Mouse (Mus musculus) limb, embryonic 11.5 days (tissue): ENCODE data around the gene Amacr. TPM values are rescaled to one million over a fixed set of nuclear protein-coding genes. Genes with fewer than 3 reads are reported as not detected.
A peak's percentile ranks its signal among the peaks of the same experiment; 100 is the strongest.

Experiments used
- ATAC-seq: fragments of 200-750 bp; cut with Nextera tagmentation; 2 replicates; pipeline ENCODE4 v1.8.0; 2017; ENCODE audit warnings: low read depth; ENCODE audit not compliant: insufficient number of reproducible peaks, low FRiP score, low TSS enrichment
- DNase-seq: peaks from one replicate; pipeline ENCODE4 v3.0.0-alpha.2; 2015; ENCODE audit warnings: low spot score
- H3K27ac ChIP-seq: fragments of 300-500 bp; sonication (generic); replicated peaks from 2 replicates; pipeline ENCODE4 v1.5.1; 2014; ENCODE audit warnings: low read depth, mild to moderate bottlenecking, low read length
- H3K27me3 ChIP-seq: fragments of 300-500 bp; sonication (generic); 2 replicates; pipeline ENCODE4 v1.6.1; 2014; ENCODE audit warnings: mild to moderate bottlenecking, low read length, mixed read lengths; ENCODE audit not compliant: control insufficient read depth, insufficient read depth
- H3K36me3 ChIP-seq: fragments of 300-500 bp; sonication (generic); 2 replicates; pipeline ENCODE4 v1.6.1; 2014; ENCODE audit warnings: mild to moderate bottlenecking, low read length, moderate library complexity, mixed read lengths; ENCODE audit not compliant: control insufficient read depth, insufficient read depth
- H3K4me1 ChIP-seq: fragments of 300-500 bp; sonication (generic); 2 replicates; pipeline ENCODE4 v1.6.1; 2014; ENCODE audit warnings: low read length, mixed read lengths; ENCODE audit not compliant: control insufficient read depth, insufficient read depth
- H3K4me2 ChIP-seq: fragments of 300-500 bp; sonication (generic); 2 replicates; pipeline ENCODE4 v1.6.1; 2014; ENCODE audit warnings: low read depth, mild to moderate bottlenecking, moderate library complexity; ENCODE audit not compliant: severe bottlenecking
- H3K4me3 ChIP-seq: fragments of 300-500 bp; sonication (generic); 2 replicates; pipeline ENCODE4 v1.5.1; 2014; ENCODE audit warnings: low read depth, low read length
- H3K9ac ChIP-seq: fragments of 300-500 bp; sonication (generic); 2 replicates; pipeline ENCODE4 v1.6.1; 2014; ENCODE audit warnings: mild to moderate bottlenecking, low read length
- H3K9me3 ChIP-seq: fragments of 300-500 bp; sonication (generic); 2 replicates; pipeline ENCODE4 v1.6.1; 2016; ENCODE audit warnings: low read length; ENCODE audit not compliant: control insufficient read depth
- WGBS: fragments of 180-500 bp; shearing (Covaris S2); extraction: QIAGEN DNeasy Blood & Tissue Kit; methylation state at CpG from one replicate; pipeline ENCODE4 v1.1.7; 2014; 5-methylcytosine and 5-hydroxymethylcytosine counted together
- polyA plus RNA-seq: library from polyadenylated mRNA; unstranded; fragments of >200 nt; fragmentation: Nextera tagmentation; extraction: Ambion mirVana; gene quantifications from 2 replicates; pipeline ENCODE4 v1.2.1, GENCODE M21; 2014

The Amacr gene
- polyA plus RNA-seq, 1 experiment from 2014 or later, result 16.8 TPM

GRCm38 (mm10) chr15:11000421-11000820 is 18.9 kb downstream of the Amacr start, which contains the start of gene Slc45a2:
Slc45a2 (plus strand) TSS chr15:11000721.
- Histone ChIP-seq H3K27ac (no peak within 1 kb of the TSS), H3K4me3 (no peak within 1 kb of the TSS), H3K9ac (no peak within 1 kb of the TSS), H3K36me3 (no peaks in the 10 kb centered on the region), H3K4me1 (no peaks in the 10 kb centered on the region), H3K9me3 (no peaks in the 10 kb centered on the region), H3K4me2 (no peak within 1 kb of the TSS), H3K27me3 (no peaks in the 10 kb centered on the region)
- ATAC-seq (no peak), DNase-seq (no peak)
- 68% methylated on average over 7 of the region's 7 CpGs for WGBS

GRCm38 (mm10) chr15:11003791-11004190 is 22.2 kb downstream of the Amacr start:
- 89% methylated on average over 4 of the region's 4 CpGs for WGBS
- Histone ChIP-seq H3K27ac (no peak overlapping the region), H3K27me3 (no peaks in the 10 kb centered on the region), H3K4me2 (no peak overlapping the region), H3K9me3 (no peaks in the 10 kb centered on the region), H3K36me3 (no peaks in the 10 kb centered on the region), H3K4me1 (no peaks in the 10 kb centered on the region), H3K9ac (no peak overlapping the region), H3K4me3 (no peak overlapping the region)
- ATAC-seq, result no peak
- DNase-seq, result no peak

- Histone ChIP-seq H3K4me3 (no peak overlapping the region), H3K27me3 (no peaks in the 10 kb centered on the region), H3K4me1 (no peaks in the 10 kb centered on the region), H3K9ac (no peak overlapping the region), H3K36me3 (no peaks in the 10 kb centered on the region), H3K27ac (no peak overlapping the region), H3K9me3 (no peaks in the 10 kb centered on the region), H3K4me2 (no peak overlapping the region)
- ATAC-seq, result no peak
- 82% methylated on average over 6 of the region's 6 CpGs for WGBS
- DNase-seq, result no peak
Measured at GRCm38 (mm10) chr15:11004646-11005045, 23.1 kb downstream of the Amacr start.

- Histone ChIP-seq H3K9me3 (no peaks in the 10 kb centered on the region), H3K4me2 (no peak overlapping the region), H3K36me3 (no peaks in the 10 kb centered on the region), H3K9ac (no peak overlapping the region), H3K27ac (no peak overlapping the region), H3K4me1 (no peaks in the 10 kb centered on the region), H3K4me3 (no peak overlapping the region), H3K27me3 (no peaks in the 10 kb centered on the region)
- ATAC-seq, result no peak
- WGBS, result 20% methylated on average over 5 of the region's 5 CpGs
- DNase-seq, result peak; percentile 23
Measured at GRCm38 (mm10) chr15:11008756-11009155, 27.2 kb downstream of the Amacr start.

GRCm38 (mm10) chr15:11010976-11011548 is 29.5 kb downstream of the Amacr start:
- no peak overlapping the region for H3K4me2 ChIP-seq
- ATAC-seq (no peak), DNase-seq (no peak)
- H3K27me3 ChIP-seq, result no peaks in the 10 kb centered on the region
- 90% methylated on average over 11 of the region's 11 CpGs for WGBS
- no peak overlapping the region for H3K9ac ChIP-seq
- H3K36me3 ChIP-seq, result no peaks in the 10 kb centered on the region
- H3K4me1 ChIP-seq, result no peaks in the 10 kb centered on the region
- no peak overlapping the region for H3K4me3 ChIP-seq
- no peak overlapping the region for H3K27ac ChIP-seq
- H3K9me3 ChIP-seq, result no peaks in the 10 kb centered on the region

GRCm38 (mm10) chr15:11014931-11015330 is 33.4 kb downstream of the Amacr start:
- Histone ChIP-seq H3K27ac (no peak overlapping the region), H3K4me1 (no peaks in the 10 kb centered on the region), H3K9me3 (no peaks in the 10 kb centered on the region), H3K9ac (no peak overlapping the region), H3K36me3 (no peaks in the 10 kb centered on the region), H3K4me3 (no peak overlapping the region), H3K27me3 (no peaks in the 10 kb centered on the region), H3K4me2 (no peak overlapping the region)
- WGBS, result 77% methylated on average over 2 of the region's 2 CpGs
- ATAC-seq, result no peak
- no peak for DNase-seq

GRCm38 (mm10) chr15:11026801-11027561 is 45.4 kb downstream of the Amacr start:
- Histone ChIP-seq H3K36me3 (no peaks in the 10 kb centered on the region), H3K9ac (no peak overlapping the region), H3K4me2 (no peak overlapping the region), H3K27me3 (no peaks in the 10 kb centered on the region), H3K4me1 (no peaks in the 10 kb centered on the region), H3K9me3 (no peaks in the 10 kb centered on the region), H3K27ac (no peak overlapping the region), H3K4me3 (no peak overlapping the region)
- DNase-seq, result no peak
- 85% methylated on average over 4 of the region's 4 CpGs for WGBS
- ATAC-seq, result no peak

GRCm38 (mm10) chr15:11030188-11030587 is 48.6 kb downstream of the Amacr start:
- no peaks in the 10 kb centered on the region for H3K4me1 ChIP-seq
- DNase-seq, result no peak
- no peaks in the 10 kb centered on the region for H3K36me3 ChIP-seq
- no peak overlapping the region for H3K4me3 ChIP-seq
- H3K27ac ChIP-seq, result no peak overlapping the region
- WGBS, result 80% methylated on average over 3 of the region's 3 CpGs
- H3K27me3 ChIP-seq, result peaks cover 12% of the 10 kb centered on the region
- H3K4me2 ChIP-seq, result no peak overlapping the region
- no peak for ATAC-seq
- H3K9me3 ChIP-seq, result no peaks in the 10 kb centered on the region
- no peak overlapping the region for H3K9ac ChIP-seq
